ENCODE assay signal across 8 mouse cellular contexts in the genomic region with DNA sequence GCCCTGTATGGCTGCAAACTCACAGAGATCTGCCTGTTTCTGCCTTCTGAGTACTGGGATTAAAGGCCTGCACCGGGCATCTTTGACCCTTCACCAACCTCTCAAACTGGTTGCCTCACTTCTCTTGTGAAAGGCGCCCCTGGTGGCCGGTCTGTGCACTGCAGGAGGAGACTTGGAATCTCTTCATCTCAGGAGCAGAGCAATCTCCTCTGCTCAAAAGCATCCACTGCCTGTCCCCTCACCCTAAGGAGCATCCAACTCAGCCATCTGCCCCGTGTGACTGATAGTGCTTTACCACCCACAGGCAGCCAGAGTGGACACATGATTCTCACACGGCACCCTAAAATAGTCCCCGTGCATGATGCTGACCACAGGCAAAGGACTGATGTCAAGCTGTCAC.
DNase-seq lines count a peak whose midpoint lies in the region; ATAC-seq lines count a peak whose summit lies in the region.

No protein-coding gene starts in this region.

- H3K9me3 ChIP-seq in neural tube, embryonic 11.5 days (ENCODE audit: control insufficient read depth, low read length): no peaks in the 10 kb centered on the region

- peaks cover 5% of the 10 kb centered on the region; the same call in 1 of the 2 replicates for H3K4me1 ChIP-seq in neural tube, embryonic 11.5 days (ENCODE audit: control insufficient read depth, insufficient read depth, low read length)

- H3K4me3 ChIP-seq in neural tube, embryonic 11.5 days (ENCODE audit: low read depth, low read length): no peak overlapping the region

- H3K27ac ChIP-seq in neural tube, embryonic 11.5 days (ENCODE audit: low read depth, low read length): no peak overlapping the region

- 68% methylated on average over 6 of the region's 6 CpGs for WGBS in neural tube, embryonic 11.5 days

- H3K4me2 ChIP-seq in neural tube, embryonic 11.5 days (ENCODE audit: low read depth): no peak overlapping the region

- H3K9ac ChIP-seq in neural tube, embryonic 11.5 days (ENCODE audit: low read length): no peak overlapping the region

- no peaks in the 10 kb centered on the region for H3K27me3 ChIP-seq in neural tube, embryonic 11.5 days (ENCODE audit: control insufficient read depth, insufficient read depth, low read length)

- DNase-seq in ovary, postnatal 14 days (ENCODE audit: low spot score): peak; percentile 47
- no peak for DNase-seq in ovary, postnatal 10 days (ENCODE audit: low spot score)
- peak; percentile 40 for DNase-seq in adrenal gland, adult 2 months
- DNase-seq in embryo, embryonic 11 days: peak; percentile 53
- DNase-seq in heart, postnatal 14 days: peak; percentile 72 to 77
- peak; percentile 60 to 78 for DNase-seq in left cerebral cortex, postnatal 14 days (ENCODE audit: low spot score in 2 of 2)
- peak; percentile 63 for DNase-seq in neural tube, embryonic 11.5 days (ENCODE audit: low spot score)
- DNase-seq in yolk sac, embryonic 10.5 days (ENCODE audit: low spot score): no peak

- intact Hi-C loops in heart, postnatal 14 days (cut with DNase I): loop anchor here (2.0 to 5.0 kb wide), 2 partner anchors 25 to 41 kb away; no protein-coding TSS in a partner anchor
- intact Hi-C loops in left cerebral cortex, postnatal 14 days (cut with DNase I): no loop called here

- H3K36me3 ChIP-seq in neural tube, embryonic 11.5 days (ENCODE audit: control insufficient read depth, insufficient read depth, low read length): no peaks in the 10 kb centered on the region

- no peak for ATAC-seq in neural tube, embryonic 11.5 days (ENCODE audit: insufficient read depth, low FRiP score, low TSS enrichment)

Comparison
In these comparisons a context has a peak if more than half of its experiments do, and no peak if none do; other contexts are left out.
1. DNase-seq: peak in ovary, postnatal 14 days (single experiment), adrenal gland, adult 2 months (single experiment), embryo, embryonic 11 days (single experiment), heart, postnatal 14 days (2 of 2), left cerebral cortex, postnatal 14 days (2 of 2) and neural tube, embryonic 11.5 days (single experiment); none in ovary, postnatal 10 days (single experiment) and yolk sac, embryonic 10.5 days (single experiment).